Mouse (Mus musculus): ENCODE results near the gene Homer1.

DNA sequence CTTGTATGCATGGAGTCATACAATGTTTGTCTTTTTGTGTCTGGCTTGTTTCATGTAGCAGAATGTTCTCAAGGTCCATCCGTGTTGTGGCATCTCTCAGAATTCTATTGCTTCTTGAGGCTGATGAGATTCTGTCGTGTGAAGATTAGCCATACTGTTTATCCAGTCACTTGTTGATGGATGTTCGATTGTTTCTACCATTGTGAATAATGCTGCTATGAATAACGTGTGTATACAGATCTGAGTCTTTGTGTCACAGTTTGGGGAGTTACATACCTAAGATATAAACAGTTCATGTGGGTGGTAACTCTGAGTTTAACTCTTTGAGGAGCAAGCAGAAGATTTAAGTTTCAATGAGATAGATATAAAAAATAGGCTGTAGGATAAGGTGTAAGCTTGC is 110.9 kb downstream of the Homer1 start:
- no peak for TF ChIP-seq CTCF (IDR thresholded peaks at IDR 0.05; ENCODE audit: low read depth)
- no peak for TF ChIP-seq EP300 (IDR thresholded peaks at IDR 0.05; ENCODE audit: low read depth)

All from heart, postnatal 0 days (tissue).